Mouse (Mus musculus) right cerebral cortex, postnatal 10 days (tissue): ENCODE results near the gene Lbhd1.

Source experiments
- DNase-seq, 2 experiments: peaks; one replicate each; pipeline ENCODE4 v3.0.0; 2021; ENCODE audit warnings: low spot score in 2 of 2

Gene Lbhd1

DNA sequence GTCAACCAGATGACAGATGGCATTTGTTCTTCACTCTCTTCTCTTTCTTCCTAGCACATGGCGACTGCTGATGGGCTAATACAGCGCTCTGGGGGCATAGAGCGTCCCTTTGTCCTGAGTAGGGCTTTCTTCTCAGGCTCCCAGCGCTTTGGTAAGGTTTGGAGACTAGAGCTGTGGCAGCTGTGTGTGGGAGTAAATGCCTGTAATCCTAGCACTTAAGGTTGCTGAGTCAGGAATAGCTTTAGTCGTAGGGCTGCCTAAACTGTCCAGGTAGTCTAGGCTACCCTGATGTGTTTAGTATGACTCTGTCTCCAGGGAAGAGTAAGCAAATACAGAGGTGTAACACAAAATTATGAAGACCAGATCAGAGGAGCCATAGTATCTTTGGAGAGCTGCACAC is 28.3 kb downstream of the Lbhd1 start:
- no peak for DNase-seq

DNA sequence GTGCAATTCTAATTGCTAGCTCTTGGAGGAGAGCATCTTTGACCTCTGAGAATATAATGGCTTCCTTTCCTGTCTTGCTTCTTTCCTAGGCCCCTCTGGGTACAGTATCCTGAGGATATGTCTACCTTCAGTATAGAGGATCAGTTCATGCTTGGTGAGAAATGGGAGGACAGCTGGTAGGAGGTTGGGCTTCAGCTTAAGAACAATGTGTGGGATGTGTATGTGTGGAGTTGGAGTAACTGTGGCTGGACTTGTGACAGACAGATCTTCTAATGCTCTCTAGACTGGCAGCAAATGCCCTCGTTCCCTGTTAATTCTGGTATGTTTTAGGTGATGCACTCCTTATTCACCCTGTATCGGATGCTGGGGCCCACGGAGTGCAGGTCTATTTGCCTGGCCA is 30.7 kb downstream of the Lbhd1 start:
- DNase-seq, result no peak

DNA sequence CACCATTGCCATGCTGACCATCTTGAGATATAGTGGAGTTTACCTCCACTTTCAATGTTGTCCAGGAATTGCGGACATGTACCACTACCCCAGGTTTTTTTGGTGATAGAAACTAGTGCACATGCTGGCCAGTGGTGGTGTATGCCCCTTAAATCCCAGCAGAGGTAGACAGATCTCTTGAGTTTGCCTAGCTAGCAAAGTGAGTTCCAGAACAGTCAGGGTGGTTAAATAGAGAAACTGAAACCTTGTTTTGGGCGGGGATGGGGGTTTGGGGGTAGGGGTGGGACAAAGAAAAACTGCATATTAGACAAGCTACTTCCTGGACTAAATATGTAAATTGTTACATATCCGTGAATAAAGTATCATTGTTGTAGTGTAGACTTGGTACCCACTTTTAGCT is 35.5 kb downstream of the Lbhd1 start:
- no peak for DNase-seq

DNA sequence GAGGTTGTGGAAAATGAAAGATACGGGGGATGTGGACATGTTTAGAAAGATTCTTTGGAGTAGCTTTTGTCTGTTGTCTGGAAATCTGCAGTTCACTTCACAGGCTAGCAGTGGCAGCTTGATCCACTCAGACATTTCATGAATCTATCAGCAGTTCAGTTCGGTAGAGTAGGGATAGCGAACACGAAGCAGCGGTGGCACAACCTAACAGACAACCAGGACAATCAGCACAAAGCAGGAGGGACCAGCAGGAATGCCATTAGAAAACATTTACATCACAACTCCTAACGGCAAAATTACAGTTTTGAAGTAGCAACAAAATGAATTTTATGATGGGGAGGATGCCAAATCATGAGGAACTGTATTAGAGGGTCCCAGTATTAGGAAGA is 36.1 kb downstream of the Lbhd1 start:
- DNase-seq, result no peak

DNA sequence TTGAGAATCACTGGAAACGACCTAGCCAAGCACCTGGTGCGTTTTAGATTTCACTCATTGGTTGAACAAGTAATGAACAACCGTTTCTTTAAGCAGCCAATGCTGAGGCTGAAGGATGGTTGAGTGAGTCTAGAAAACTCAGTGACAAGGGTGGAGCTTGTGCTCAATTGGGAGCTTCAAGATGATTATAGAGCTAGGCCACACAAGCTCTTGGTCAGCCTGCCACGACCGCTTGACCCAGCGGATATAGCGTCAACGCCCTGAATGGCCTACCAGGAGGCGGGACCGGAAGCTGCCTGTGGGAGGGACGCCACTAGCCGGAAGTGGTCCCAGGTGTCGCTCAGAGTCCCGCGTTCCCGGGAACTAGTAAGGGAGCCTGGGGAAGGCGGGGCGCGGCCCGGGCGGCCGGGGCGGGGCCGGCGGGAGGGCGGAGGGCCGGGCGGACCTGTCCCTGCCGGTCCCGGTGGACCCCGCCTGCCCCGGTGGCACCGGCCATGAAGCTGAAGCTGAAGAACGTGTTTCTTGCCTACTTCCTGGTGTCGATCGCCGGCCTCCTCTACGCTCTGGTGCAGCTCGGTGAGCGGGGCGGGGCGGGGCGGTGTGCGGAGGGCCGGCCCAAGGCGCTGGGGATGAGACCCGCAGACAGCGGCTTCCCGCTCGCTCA is 36.7 kb downstream of the Lbhd1 start, which contains the start of gene B3gat3:
Gene B3gat3, plus strand, starts transcription at position 302 of the 664 bp plus-strand sequence.
- DNase-seq, result peak; percentile 95 to 96

DNA sequence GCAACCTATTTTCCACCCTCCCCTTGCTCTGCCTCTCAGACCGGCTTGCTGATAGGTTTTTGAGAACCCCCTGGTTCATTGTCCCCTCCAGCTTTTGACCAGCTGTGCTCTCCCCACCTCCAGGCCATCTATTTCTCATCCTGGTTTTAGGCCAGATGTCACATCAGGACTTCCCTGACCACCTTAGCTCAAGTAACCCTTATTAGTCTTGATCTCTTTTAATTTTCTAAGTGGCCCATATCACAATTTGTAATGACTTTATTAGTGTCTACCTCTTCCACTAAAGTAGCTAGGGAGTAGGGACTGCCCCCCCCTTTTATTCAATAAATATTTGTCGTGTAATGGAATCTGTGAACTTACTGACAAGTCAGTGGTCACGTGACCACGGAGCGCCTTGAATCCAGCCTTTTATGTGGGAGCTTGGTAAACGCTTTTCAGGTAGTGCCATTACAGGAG is 37.3 kb downstream of the Lbhd1 start:
- no peak for DNase-seq

DNA sequence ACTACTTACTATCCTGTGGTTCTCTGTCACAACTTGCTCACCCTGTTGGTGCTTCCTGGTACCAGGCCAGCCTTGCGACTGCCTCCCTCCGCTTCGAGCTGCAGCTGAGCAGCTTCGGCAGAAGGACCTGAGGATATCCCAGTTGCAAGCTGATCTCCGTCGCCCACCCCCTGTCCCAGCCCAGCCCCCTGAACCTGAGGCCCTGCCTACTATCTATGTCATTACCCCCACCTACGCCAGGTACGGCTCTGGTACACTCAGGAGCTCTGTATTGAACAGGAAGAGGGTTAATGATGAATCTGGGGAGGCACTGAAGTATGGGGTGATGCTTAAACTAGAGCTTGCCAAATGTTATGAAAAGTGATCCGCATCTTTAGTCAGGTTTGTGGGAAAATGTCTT is 38.2 kb downstream of the Lbhd1 start:
- no peak for DNase-seq

DNA sequence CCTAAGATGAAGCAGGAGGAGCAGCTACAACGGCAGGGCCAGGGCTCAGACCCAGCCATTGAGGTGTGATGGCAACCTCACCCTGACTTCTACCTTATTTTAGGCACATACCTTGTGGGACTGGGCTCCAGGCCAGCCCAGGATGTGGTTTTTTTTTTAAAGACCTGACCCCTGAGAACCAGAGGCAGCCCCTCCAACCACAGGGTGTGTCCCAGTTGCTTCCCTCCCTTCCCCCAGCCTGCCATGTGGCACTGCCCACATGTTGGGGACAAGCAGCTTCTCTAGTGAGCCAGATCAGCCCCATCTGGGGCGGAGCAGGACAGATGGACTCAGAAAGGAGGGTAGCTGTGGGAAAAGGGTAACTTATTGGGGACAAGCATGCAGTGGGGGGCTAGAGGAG is 43.2 kb downstream of the Lbhd1 start:
- DNase-seq, result no peak

DNA sequence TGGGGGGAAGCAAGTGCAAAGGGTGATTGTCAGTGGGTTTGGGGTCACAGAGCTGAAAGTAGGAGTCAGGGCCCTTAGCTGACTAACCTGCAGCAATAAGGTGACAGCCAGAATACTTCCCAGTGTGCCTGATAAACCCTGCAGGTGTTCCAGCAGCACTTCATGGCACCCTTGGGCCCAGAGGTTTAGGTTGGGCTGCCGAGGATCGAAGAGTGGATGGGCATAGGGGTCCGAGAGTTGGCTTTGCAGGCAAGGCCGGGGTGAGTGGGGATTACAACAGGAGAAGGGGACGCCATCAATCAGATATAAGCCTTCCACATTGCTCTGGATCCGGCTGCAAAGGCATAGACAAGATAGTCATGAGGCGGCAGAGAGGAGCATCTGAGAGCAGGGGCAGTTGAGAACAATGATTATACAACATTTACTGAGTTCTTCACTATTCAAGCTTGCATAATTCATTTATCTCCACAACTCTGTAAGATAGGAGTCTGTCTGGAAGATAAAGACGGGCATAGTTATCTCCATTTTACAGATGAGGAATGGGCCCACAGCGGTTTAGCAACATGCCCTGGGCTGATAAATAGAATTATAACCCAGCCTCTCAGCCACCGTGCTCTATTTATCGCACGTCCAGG is 44.5 kb downstream of the Lbhd1 start:
- DNase-seq, result no peak

DNA sequence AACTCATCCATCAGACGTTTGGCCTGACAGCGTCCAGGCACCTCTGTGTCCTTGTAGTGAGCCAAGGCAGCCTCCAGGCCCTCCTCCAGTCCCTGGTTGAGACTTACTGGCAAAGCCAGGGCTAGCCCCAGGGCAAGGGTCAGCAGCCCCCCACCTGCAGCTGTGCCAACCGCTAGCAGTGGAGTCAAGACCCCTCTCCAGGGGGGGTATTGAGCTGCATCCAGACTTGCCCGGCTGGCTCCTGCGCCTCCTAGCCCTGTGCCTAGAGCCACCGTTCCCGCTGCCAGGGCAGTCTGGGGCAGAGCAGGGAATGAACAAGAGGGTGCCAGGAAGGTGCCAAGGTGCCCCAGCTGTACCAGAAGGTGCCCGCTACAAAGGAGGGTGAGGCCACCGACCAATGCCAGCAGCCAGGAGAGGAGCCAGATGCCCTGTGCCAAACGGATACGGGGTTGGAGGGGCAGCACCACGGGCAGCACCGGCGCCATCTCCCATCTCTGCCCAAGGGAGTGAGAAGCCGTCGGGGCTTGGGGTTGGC is 45.2 kb downstream of the Lbhd1 start:
- DNase-seq, result no peak

DNA sequence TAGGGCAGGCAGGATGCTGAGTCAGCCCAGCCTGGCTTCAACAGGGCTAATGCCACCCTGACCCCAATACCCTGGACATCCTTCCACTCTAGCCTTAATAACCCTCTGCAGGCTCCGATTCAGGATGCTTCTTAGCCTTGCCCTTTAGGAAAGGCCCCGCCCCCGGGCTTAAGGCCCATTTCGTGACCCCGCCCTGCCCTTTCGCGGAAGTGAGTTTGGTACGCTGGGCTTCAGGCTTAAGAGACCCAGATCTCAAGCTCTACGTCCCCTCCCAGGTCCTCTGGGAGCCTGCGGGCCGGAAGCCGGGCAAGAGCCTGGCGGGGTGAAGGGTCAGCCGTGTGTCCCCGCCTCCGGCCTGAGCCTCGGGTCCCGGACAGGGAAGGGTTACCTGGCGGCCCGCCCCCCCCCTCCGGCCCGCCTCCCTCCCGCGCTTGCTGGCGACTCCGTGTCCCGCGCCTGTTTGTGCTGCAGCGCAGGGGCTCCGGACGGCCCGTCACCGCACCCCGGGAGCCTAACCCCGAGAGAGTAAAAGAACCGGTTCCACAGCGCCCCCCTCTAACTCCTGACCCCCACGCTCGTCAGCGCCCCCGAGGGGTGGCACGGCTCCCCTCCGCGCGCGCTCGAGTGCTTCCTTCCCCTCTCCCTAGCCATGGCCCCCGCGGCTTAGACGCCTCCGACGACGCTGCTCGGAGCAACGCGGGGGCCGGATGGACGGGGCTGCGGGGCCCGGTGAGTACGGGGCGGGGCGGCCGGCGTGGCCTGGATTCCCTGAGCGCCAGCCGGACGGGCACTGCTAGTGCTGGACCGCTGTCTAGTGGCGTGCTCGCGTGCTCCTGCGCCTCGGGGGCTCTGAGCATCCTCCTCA is 45.9 kb downstream of the Lbhd1 start, which contains the start of the genes Rom1 and Eml3:
Gene Rom1, minus strand, starts transcription at position 133 of the 865 bp plus-strand sequence.
Gene Eml3, plus strand, starts transcription at position 329 of the 865 bp plus-strand sequence.
- DNase-seq, result peak; percentile 73 to 75

DNA sequence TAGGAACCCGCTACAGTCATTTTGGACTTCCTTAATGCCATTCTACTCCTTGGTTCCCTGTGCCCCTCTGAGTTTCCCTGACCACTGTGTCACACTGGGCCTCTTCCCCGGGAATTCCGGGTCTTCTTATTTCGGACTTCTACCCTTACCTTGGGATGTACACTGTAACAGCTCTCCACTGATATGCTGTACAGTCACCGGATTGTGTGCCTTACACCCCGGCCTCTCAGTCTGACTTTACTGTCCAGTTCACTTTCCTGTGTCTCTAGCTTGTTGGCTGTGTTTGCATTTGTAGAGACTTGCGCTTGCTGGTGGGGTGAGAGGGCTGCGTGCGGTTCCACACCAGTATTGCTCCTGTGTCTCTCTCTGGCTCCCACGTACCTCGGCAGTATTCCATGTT is 46.6 kb downstream of the Lbhd1 start:
- no peak for DNase-seq

DNA sequence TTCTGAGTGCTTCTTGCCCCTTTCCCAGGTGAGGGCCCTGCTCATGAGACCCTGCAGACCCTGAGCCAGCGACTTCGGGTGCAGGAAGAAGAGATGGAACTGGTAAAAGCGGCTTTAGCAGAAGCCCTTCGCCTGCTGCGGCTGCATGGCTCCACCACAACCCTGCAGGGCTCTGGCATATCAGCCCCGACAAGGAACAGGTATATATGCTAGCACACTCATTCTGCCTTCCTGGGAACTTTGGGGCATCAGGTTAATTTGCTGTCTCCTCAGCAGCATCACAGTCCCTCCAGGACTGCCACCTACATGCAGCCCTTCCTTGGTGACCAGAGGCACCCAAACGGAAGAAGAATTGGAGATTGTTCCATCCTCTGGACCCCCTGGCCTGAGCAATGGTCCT is 47.2 kb downstream of the Lbhd1 start:
- DNase-seq, result no peak

DNA sequence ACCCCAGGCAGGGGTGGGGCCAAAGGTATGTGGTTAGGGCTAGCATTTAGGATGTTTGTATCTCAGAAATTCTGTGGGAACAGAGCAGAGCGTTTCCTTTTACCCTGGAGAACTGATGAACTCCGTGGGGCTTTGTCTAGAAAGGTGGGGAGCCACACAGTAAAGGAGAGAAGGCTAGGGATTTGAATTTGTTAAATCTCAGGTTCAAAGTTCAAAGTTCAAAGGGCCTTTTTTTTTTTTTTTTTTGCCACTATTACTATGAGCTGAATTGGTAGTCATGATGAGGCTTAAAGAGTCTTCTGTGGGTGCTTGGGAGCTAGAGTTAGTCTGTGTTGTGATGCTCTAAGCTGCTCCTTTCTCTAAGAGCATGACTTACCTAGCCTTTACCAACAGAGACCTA is 53.2 kb downstream of the Lbhd1 start:
- no peak for DNase-seq

DNA sequence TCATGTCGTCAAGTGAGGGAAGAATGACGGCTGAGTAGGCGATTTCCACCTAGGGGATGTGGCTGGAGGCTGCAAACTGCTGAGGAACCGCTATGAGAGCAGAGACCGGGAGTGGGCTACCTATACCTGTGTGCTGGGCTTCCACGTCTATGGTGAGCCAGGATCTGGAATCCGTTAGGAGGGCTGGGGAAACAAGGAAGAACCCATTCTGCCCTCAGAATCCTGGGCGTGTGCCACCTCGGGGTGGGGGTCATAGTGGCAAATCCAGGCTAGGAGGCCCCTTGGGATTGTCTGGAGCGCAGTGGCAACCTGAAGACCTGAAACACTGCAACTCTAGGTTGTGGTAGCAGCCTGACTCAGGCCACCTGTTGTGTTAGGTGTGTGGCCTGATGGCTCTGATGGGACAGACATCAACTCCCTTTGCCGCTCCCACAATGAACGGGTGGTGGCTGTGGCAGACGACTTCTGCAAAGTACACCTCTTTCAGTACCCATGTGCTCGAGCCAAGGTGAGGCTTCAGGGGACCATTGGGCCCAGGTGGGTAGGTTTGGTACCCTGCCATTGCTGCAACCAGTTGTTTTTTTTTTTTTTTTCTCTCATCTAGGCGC is 57.1 kb downstream of the Lbhd1 start:
- peak in 1 of 2 experiments; percentile 29 for DNase-seq

DNA sequence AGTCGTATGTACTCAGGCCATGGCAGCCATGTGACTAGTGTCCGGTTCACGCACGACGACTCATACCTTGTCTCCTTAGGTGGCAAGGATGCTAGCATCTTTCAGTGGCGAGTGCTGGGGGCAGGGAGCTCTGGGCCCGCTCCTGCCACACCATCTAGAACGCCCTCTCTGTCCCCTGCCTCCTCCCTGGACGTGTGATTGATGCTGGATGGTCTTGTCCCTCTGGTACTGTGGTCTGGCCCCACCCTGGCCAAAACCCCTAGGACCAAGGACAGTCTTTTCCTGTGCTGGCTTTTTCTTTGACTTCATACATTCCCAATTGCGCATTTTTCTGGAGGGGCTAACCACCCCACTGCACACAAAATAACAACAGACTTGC is 57.6 kb downstream of the Lbhd1 start:
- DNase-seq, result no peak

DNA sequence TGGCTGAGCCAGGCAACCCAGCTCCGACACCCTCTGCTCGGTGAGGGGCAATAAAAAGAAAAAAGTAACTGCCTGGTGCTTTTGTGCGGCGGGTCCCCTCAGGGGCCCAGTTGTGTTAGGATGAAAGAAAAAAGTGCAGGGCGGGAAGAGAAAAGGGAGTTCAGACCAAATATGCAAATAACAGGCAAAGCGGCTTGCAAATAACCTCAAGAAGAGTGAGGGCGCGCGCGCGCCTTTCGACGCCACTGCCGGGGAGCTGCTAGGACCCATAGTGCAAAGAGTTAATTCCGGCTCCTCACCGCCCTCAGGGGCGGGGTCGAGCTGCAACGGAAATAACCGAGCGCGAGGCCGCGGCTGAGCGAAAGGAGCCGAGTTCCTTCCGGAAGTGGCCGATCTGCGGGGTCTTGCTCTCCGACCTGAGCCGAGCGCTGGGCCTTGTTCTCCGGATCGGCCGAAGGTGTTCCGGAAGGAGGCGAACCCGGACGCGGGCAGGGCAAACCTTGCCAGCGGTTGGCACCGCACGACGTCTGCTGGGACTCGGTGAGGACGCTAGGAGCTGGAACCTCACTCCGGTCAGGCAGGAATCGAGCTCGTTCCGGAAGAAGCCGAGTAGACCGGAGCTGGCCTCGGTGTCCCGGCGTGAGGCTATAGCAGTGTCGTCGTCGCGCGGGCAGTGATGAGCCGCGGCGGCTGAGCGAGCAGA is 58.1 kb downstream of the Lbhd1 start, which contains the start of gene Mta2:
Gene Mta2, plus strand, starts transcription at position 361 of the 703 bp plus-strand sequence.
- DNase-seq, result peak; percentile 96 to 98
